Mouse (Mus musculus): ENCODE results near the gene Olfr1053. TPM values are rescaled to one million over a fixed set of nuclear protein-coding genes. Genes with fewer than 3 reads are reported as not detected.
"Not testable (repeated sequence)": the region's sequence is repeated elsewhere in the genome, so short reads cannot be mapped to it uniquely, and the experiment has no call there.

Olfr1053 gene
- not detected in 2 replicates for polyA plus RNA-seq (2012; rRNA removed)

GRCm38 (mm10) chr2:86315184-86315583, at the start of gene Olfr1053:
Gene Olfr1053, minus strand, starts transcription at chr2:86315284.
- Histone ChIP-seq H3K36me3 (ENCODE audit: control insufficient read depth, insufficient read depth, low read length) (no peaks in the 10 kb centered on the region), H3K4me3 (ENCODE audit: low read depth, low read length) (no peak within 1 kb of the TSS), H3K4me1 (ENCODE audit: control insufficient read depth, insufficient read depth, insufficient read length, low read length) (no peaks in the 10 kb centered on the region), H3K27me3 (ENCODE audit: control insufficient read depth, insufficient read depth, low read length) (no peaks in the 10 kb centered on the region), H3K27ac (ENCODE audit: insufficient read depth, low read depth, low read length) (no peak within 1 kb of the TSS)
- WGBS: 51% methylated on average over 3 of the region's 3 CpGs
- TF ChIP-seq POLR2A (IDR thresholded peaks at IDR 0.05; ENCODE audit: low read depth, low read length) (no peak), CTCF (IDR thresholded peaks at IDR 0.05; ENCODE audit: extremely low read depth, insufficient read length, insufficient replicate concordance, low read depth, low read length) (no peak)

DNA sequence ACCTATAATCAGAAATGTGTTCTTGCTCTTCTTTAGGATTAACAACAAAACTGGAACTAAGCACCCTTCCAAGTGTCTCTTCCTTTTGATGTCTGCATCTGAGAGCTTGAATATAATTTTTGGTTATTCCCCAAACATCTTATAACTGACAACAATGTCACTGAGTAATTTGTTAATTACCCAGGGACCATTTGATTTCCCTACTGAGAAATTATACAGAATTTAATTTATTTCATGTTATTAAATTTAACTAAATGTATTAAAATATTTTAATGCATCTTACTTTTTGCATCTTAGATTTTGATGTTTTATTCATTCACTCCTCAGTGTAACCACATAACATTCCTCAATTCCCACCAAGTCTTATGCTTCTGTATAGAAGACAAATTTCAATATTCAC, 47.3 kb upstream of the Olfr1053 start, which contains the start of gene Olfr1056:
Gene Olfr1056, minus strand, starts transcription at position 101 of the 400 bp plus-strand sequence.
- no peak within 1 kb of the TSS for H3K27ac ChIP-seq (ENCODE audit: insufficient read depth, low read depth, low read length)
- H3K27me3 ChIP-seq (ENCODE audit: control insufficient read depth, insufficient read depth, low read length): no peaks in the 10 kb centered on the region
- no peaks in the 10 kb centered on the region for H3K36me3 ChIP-seq (ENCODE audit: control insufficient read depth, insufficient read depth, low read length)
- TF ChIP-seq CTCF (IDR thresholded peaks at IDR 0.05; ENCODE audit: extremely low read depth, insufficient read length, insufficient replicate concordance, low read depth, low read length) (no peak), POLR2A (IDR thresholded peaks at IDR 0.05; ENCODE audit: low read depth, low read length) (no peak)
- H3K4me1 ChIP-seq (ENCODE audit: control insufficient read depth, insufficient read depth, insufficient read length, low read length): no peaks in the 10 kb centered on the region
- no peak within 1 kb of the TSS for H3K4me3 ChIP-seq (ENCODE audit: low read depth, low read length)

GRCm38 (mm10) chr2:86351751-86352150, 36.7 kb upstream of the Olfr1053 start:
- not testable (repeated sequence) for H3K27ac ChIP-seq (ENCODE audit: insufficient read depth, low read depth, low read length)
- 86% methylated on average over 1 of the region's 1 CpGs for WGBS

GRCm38 (mm10) chr2:86350184-86350583, 35.1 kb upstream of the Olfr1053 start, which contains the start of gene Olfr1055:
Gene Olfr1055, minus strand, starts transcription at chr2:86350284.
- Histone ChIP-seq H3K4me1 (ENCODE audit: control insufficient read depth, insufficient read depth, insufficient read length, low read length) (no peaks in the 10 kb centered on the region), H3K27me3 (ENCODE audit: control insufficient read depth, insufficient read depth, low read length) (no peaks in the 10 kb centered on the region), H3K4me3 (ENCODE audit: low read depth, low read length) (no peak within 1 kb of the TSS), H3K36me3 (ENCODE audit: control insufficient read depth, insufficient read depth, low read length) (no peaks in the 10 kb centered on the region), H3K27ac (ENCODE audit: insufficient read depth, low read depth, low read length) (no peak within 1 kb of the TSS)
- 91% methylated on average over 5 of the region's 5 CpGs for WGBS
- TF ChIP-seq CTCF (IDR thresholded peaks at IDR 0.05; ENCODE audit: extremely low read depth, insufficient read length, insufficient replicate concordance, low read depth, low read length) (no peak), POLR2A (IDR thresholded peaks at IDR 0.05; ENCODE audit: low read depth, low read length) (no peak)

More at GRCm38 (mm10) chr2:86351751-86352150, 36.7 kb upstream of the Olfr1053 start:
- H3K36me3 ChIP-seq (ENCODE audit: control insufficient read depth, insufficient read depth, low read length); H3K4me3 ChIP-seq (ENCODE audit: low read depth, low read length); H3K4me1 ChIP-seq (ENCODE audit: control insufficient read depth, insufficient read depth, insufficient read length, low read length); H3K27me3 ChIP-seq (ENCODE audit: control insufficient read depth, insufficient read depth, low read length): not testable (repeated sequence)

- TF ChIP-seq POLR2A (IDR thresholded peaks at IDR 0.05; ENCODE audit: low read depth, low read length) (no peak), CTCF (IDR thresholded peaks at IDR 0.05; ENCODE audit: extremely low read depth, insufficient read length, insufficient replicate concordance, low read depth, low read length) (no peak)
- Histone ChIP-seq H3K36me3 (ENCODE audit: control insufficient read depth, insufficient read depth, low read length) (no peaks in the 10 kb centered on the region), H3K4me1 (ENCODE audit: control insufficient read depth, insufficient read depth, insufficient read length, low read length) (no peaks in the 10 kb centered on the region), H3K27ac (ENCODE audit: insufficient read depth, low read depth, low read length) (no peak within 1 kb of the TSS), H3K4me3 (ENCODE audit: low read depth, low read length) (no peak within 1 kb of the TSS), H3K27me3 (ENCODE audit: control insufficient read depth, insufficient read depth, low read length) (no peaks in the 10 kb centered on the region)
- WGBS: 82% methylated on average over 3 of the region's 3 CpGs
Observed at GRCm38 (mm10) chr2:86335333-86335732, 20.2 kb upstream of the Olfr1053 start, which contains the start of gene Olfr1054. Gene Olfr1054, minus strand, starts transcription at chr2:86335433.

GRCm38 (mm10) chr2:86292155-86292554, 22.9 kb downstream of the Olfr1053 start, which contains the start of gene Olfr1052:
Gene Olfr1052, plus strand, starts transcription at chr2:86292455.
- Histone ChIP-seq H3K27ac (ENCODE audit: insufficient read depth, low read depth, low read length) (no peak within 1 kb of the TSS), H3K4me1 (ENCODE audit: control insufficient read depth, insufficient read depth, insufficient read length, low read length) (no peaks in the 10 kb centered on the region), H3K4me3 (ENCODE audit: low read depth, low read length) (no peak within 1 kb of the TSS), H3K36me3 (ENCODE audit: control insufficient read depth, insufficient read depth, low read length) (no peaks in the 10 kb centered on the region), H3K27me3 (ENCODE audit: control insufficient read depth, insufficient read depth, low read length) (no peaks in the 10 kb centered on the region)
- TF ChIP-seq CTCF (IDR thresholded peaks at IDR 0.05; ENCODE audit: extremely low read depth, insufficient read length, insufficient replicate concordance, low read depth, low read length): no peak
- TF ChIP-seq POLR2A (IDR thresholded peaks at IDR 0.05; ENCODE audit: low read depth, low read length): no peak

GRCm38 (mm10) chr2:86278988-86279387, 36.1 kb downstream of the Olfr1053 start, which contains the start of gene Olfr1051:
Gene Olfr1051, minus strand, starts transcription at chr2:86279088.
- not testable (repeated sequence) for H3K4me3 ChIP-seq (ENCODE audit: low read depth, low read length); H3K4me1 ChIP-seq (ENCODE audit: control insufficient read depth, insufficient read depth, insufficient read length, low read length); H3K27me3 ChIP-seq (ENCODE audit: control insufficient read depth, insufficient read depth, low read length); H3K36me3 ChIP-seq (ENCODE audit: control insufficient read depth, insufficient read depth, low read length); H3K27ac ChIP-seq (ENCODE audit: insufficient read depth, low read depth, low read length)

Other genes with a start within 250 kb of the Olfr1053 start
- not detected in 2 replicates for gene Olfr1036, start 241.3 kb downstream of the Olfr1053 start, polyA plus RNA-seq (2012; rRNA removed)
- gene Olfr1037, start 227.9 kb downstream of the Olfr1053 start, polyA plus RNA-seq (2012; rRNA removed): not detected in 2 replicates
- not detected in 2 replicates for gene Olfr1039, start 179.4 kb downstream of the Olfr1053 start, polyA plus RNA-seq (2012; rRNA removed)
- not detected in 2 replicates for gene Olfr1040, start 168.6 kb downstream of the Olfr1053 start, polyA plus RNA-seq (2012; rRNA removed)
- not detected in 2 replicates for gene Olfr1042, start 153.4 kb downstream of the Olfr1053 start, polyA plus RNA-seq (2012; rRNA removed)
- not detected in 2 replicates for gene Olfr1043, start 147.8 kb downstream of the Olfr1053 start, polyA plus RNA-seq (2012; rRNA removed)
- not detected in 2 replicates for gene Olfr1044, start 137.5 kb downstream of the Olfr1053 start, polyA plus RNA-seq (2012; rRNA removed)
- not detected in 2 replicates for gene Olfr52, start 129.6 kb downstream of the Olfr1053 start, polyA plus RNA-seq (2012; rRNA removed)
- gene Olfr1045, start 112.3 kb downstream of the Olfr1053 start, polyA plus RNA-seq (2012; rRNA removed): not detected in 2 replicates
- not detected in 2 replicates for gene Olfr1046, start 96.0 kb downstream of the Olfr1053 start, polyA plus RNA-seq (2012; rRNA removed)
- gene Olfr1047, start 83.9 kb downstream of the Olfr1053 start, polyA plus RNA-seq (2012; rRNA removed): not detected in 2 replicates
- not detected in 2 replicates for gene Olfr1048, start 75.0 kb downstream of the Olfr1053 start, polyA plus RNA-seq (2012; rRNA removed)
- not detected in 2 replicates for gene Olfr1049, start 57.0 kb downstream of the Olfr1053 start, polyA plus RNA-seq (2012; rRNA removed)
- gene Olfr1051, start 36.2 kb downstream of the Olfr1053 start, polyA plus RNA-seq (2012; rRNA removed): not detected in 2 replicates
- gene Olfr1052, start 22.8 kb downstream of the Olfr1053 start, polyA plus RNA-seq (2012; rRNA removed): not detected in 2 replicates
- gene Olfr1054, start 20.1 kb upstream of the Olfr1053 start, polyA plus RNA-seq (2012; rRNA removed): not detected in 2 replicates
- not detected in 2 replicates for gene Olfr1055, start 35.0 kb upstream of the Olfr1053 start, polyA plus RNA-seq (2012; rRNA removed)
- gene Olfr1056, start 47.2 kb upstream of the Olfr1053 start, polyA plus RNA-seq (2012; rRNA removed): not detected in 2 replicates
- not detected in 2 replicates for gene Olfr1057, start 63.1 kb upstream of the Olfr1053 start, polyA plus RNA-seq (2012; rRNA removed)
- not detected in 2 replicates for gene Olfr1058, start 73.3 kb upstream of the Olfr1053 start, polyA plus RNA-seq (2012; rRNA removed)
- gene Olfr1061, start 98.8 kb upstream of the Olfr1053 start, polyA plus RNA-seq (2012; rRNA removed): not detected in 2 replicates
- gene Olfr1062, start 111.5 kb upstream of the Olfr1053 start, polyA plus RNA-seq (2012; rRNA removed): not detected in 2 replicates
- not detected in 2 replicates for gene Olfr1065, start 135.3 kb upstream of the Olfr1053 start, polyA plus RNA-seq (2012; rRNA removed)
- gene Olfr1066, start 141.0 kb upstream of the Olfr1053 start, polyA plus RNA-seq (2012; rRNA removed): not detected in 2 replicates
- not detected in 2 replicates for gene Olfr228, start 172.1 kb upstream of the Olfr1053 start, polyA plus RNA-seq (2012; rRNA removed)
- not detected in 2 replicates for gene Olfr1076, start 193.2 kb upstream of the Olfr1053 start, polyA plus RNA-seq (2012; rRNA removed)
- not detected in 2 replicates for gene Olfr1079, start 227.2 kb upstream of the Olfr1053 start, polyA plus RNA-seq (2012; rRNA removed)
- gene Olfr1080, start 243.0 kb upstream of the Olfr1053 start, polyA plus RNA-seq (2012; rRNA removed): not detected in 2 replicates